Mouse (Mus musculus): ENCODE data around the gene Ghsr.
A peak's percentile ranks its signal among the peaks of the same experiment; 100 is the strongest.
"Not testable (repeated sequence)": the region's sequence is repeated elsewhere in the genome, so short reads cannot be mapped to it uniquely, and the experiment has no call there.

Ghsr gene

DNA sequence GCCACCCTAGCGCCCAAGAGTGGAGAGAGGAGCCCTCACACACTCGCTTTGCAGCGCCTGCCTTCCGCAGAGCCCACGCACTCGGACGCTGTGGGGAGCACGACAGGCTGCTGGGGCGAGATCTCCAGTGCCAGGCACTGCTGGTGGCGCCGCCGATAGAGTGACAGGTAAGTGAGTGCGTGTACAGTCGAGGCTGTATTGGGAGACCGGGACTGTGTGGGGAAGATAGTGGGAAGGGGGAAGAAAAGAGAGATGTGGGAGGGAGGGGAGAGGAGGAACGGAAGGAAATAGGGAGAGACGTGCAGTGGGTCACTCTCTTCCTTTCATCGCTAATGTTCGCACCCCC is at the start of gene Ghsr:
TSS of gene Ghsr (plus strand) at position 76 of the 346 bp plus-strand sequence.
- DNase-seq (ENCODE audit: low spot score in 2 of 2), result no peak

DNA sequence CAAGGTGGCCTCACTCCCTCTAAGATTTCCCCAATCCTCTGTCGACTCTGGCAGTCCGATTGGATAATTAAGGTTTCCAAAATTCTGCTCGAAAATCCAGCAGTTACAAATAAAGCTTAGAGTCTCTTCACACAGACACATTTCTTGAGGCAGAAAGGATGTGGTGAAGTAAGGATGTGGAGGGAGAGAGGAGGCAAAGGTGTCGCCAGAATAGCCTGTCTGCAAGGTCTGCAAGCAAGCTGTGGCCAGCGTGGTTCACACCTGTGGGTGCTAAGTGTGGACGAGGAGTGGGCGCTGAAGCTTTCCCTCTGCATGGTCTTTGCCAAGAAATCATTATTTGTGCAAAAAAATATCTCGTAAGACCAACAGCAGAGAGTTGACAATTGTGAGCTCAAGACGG is 48.6 kb upstream of the Ghsr start:
- DNase-seq (ENCODE audit: low spot score in 2 of 2), result no peak

DNA sequence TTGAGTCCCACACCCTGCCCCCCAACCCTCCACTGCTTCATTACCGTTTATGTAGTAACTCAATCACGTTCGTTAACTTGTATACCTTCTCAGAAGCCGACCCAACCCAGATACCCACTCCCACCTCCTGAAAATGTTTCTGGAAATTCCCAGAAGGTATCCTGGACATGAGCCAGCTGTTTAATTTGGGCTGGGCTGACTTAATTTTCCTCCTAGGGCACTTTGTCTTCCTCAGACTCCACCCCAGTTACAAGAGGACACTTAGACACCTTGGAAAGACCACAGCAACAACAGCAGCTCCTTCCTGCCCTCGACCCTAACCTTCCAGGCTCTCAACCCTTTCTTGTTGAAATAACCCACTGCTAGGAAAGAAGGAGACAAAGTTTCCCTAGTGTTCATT is 47.6 kb upstream of the Ghsr start:
- no peak for DNase-seq (ENCODE audit: low spot score in 2 of 2)

DNA sequence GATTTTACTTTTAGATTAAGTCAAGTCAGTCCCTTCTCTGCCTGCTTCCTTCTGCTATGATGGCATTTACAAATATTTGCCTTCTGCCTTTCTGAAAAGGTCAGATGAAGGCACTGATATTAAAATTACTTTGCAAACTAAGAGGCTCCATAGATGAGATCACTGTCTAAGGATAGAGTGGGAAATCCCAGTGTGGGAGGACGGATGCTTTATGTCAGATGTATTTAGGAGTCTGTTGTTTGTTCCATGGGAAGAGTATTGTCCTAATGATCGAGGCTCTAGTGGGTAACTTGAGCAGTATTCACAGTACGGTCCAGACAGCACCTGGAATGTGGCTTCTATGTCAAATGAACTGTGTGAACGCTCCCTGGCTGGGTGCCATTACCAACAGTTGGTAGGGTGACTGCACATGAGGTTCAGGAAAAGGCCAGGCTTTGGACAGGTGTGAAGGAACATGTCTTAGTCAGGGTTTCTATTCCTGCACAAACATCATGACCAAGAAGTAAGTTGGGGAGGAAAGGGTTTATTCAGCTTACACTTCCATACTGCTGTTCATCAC is 44.4 kb upstream of the Ghsr start:
- no peak for DNase-seq (ENCODE audit: low spot score in 2 of 2)

DNA sequence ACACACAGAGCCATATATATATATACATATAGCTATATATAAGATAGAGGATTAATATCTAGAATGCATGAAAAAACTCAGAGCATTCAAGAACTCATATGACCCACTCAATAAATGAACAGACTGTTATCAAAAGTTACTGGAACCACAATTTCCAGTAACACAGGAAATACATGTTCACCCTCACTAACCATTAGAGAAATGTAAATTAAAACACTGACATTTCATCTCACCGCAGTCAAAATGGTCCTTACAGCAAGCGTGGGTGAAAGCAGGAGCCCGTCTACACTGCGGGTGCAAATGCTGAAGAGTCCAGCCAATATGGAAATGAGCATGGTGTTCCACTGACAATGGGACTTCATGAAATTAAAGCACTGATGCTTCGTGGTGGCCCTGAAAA is 40.4 kb upstream of the Ghsr start:
- DNase-seq (ENCODE audit: low spot score in 2 of 2), result no peak

DNA sequence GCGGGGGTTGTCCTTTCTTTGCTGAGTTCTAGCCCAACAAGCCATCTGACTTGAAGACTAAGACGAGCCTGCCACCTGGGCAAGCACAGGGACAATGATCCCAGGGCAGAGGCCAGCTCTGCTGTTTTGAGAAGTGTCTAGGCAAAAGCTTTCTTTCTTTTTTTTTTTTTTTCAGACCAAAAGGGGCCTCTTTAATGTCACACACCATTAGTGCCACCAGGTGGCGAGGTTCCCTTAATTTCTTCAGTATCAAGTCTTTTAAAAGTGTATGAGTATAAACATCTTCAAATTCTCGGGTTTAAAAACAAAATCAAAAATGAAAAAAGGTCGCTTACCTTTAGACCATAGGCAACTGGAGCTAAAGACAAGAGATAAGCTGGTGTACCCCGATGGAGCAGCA is 32.7 kb upstream of the Ghsr start:
- DNase-seq (ENCODE audit: low spot score in 2 of 2), result peak in 1 of 2 experiments; percentile 43

DNA sequence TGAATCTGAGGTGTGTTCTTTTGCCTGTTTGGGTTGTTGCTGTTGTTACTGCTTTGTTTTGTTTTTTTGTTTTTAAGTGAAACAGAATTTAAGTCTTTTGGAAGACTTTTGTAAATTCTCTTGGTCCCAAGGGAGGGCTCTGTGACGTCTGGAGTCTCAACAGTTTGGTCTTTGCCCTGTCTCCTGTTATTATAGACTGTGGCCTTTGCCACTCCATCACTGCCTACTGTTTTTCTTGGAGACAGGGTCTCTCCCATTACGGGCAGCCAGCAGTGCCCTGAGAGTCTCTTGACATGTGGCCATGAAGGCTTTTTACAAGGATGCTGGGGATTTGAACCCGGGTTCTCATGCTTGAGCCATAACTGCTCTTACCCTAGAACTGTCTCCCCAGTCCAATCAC is 32.3 kb upstream of the Ghsr start:
- DNase-seq (ENCODE audit: low spot score in 2 of 2), result no peak

DNA sequence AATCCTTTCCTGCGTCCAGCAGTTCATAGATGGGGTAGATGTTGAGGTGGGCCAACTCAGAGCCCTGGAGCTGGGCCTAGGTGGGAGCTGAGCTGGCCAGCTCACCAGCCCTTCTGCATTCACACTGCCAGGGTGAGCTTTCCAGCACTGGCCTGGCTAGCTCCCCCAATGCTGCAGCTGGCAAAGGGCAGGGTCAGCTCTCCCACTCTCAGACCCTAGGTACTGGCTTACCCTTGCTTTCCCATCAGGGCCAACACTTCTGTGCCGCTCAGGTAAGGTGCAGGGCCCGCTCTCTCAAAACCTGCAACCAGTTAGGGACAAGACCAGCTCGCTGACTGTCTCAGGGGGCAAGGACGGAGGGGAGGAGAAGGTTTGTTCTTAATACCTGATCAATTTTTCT is 30.4 kb upstream of the Ghsr start:
- DNase-seq (ENCODE audit: low spot score in 2 of 2), result no peak

DNA sequence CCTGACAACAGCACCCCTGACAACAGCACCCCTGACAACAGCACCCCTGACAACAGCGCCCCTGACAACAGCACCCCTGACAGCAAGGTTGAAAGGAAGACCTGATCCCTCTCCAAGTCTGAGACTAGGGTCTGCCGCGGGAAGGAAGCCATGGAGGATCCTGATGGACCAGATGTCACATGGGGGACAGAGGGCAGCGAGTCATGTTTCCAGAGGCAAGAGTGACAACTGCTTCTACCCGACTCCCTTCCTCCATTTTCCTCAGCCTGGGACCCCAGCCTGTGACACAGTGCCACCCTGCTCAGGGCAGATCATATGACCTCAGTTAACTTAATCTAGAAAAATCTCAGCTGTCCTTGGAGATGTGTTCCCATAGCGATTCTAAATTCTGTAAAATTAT is 28.7 kb upstream of the Ghsr start:
- no peak for DNase-seq (ENCODE audit: low spot score in 2 of 2)

DNA sequence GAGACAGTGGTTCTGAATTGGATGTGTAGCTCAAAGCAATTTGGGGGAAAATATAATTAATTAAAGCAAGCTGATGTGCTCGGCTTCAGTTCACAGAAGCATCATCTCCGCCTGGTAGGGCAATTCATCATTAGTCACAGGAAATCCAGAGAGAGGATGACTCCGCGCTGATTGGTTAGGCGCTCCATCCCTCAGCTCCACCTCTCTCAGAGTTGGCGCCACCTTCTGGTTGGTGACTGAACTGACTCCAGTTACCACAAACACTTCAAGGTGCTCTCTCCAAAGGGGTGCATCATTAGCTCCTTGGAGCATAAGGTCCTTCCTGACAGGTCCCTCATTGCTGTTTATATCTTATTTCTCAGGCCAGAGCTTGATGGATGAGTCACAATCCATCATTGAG is 25.6 kb upstream of the Ghsr start:
- DNase-seq (ENCODE audit: low spot score in 2 of 2), result no peak

DNA sequence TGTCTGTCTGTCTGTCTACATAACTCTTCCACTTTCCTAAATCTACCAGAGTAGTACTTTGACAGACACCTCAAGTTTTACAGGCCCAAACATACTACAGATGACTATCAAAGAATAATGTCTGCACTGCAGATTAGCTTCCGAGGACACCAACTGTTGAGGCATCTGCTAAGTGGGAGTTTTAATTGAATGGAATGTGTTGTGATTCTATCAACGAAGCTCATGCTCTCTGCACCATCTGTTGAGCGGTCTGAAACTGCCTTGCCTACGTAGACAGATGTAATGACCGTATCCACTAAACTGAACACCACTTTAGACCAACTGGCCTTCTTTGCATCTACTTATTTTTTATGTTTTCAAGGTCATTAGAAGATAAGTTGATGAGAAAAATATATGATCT is 22.7 kb upstream of the Ghsr start:
- DNase-seq (ENCODE audit: low spot score in 2 of 2), result peak in 1 of 2 experiments; percentile 50

DNA sequence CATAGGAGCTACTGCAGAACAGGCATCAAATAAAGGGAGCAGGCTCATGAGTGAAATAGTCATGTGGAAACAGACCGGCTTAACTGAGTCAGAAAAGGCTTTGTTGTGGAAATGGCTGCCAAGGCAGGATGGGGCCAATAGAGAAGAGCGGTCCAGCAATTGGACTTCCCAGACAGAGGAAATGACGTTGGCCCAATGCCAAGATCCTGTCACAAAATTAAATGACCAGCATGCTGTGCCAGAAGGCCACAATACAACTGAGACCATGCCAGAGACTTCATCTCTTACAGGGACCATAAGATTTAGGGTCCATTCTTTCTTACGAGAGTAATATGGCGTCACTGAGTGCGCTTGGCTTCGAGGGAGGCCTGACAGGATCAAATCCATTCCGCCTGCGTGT is 20.0 kb upstream of the Ghsr start:
- DNase-seq (ENCODE audit: low spot score in 2 of 2), result no peak

DNA sequence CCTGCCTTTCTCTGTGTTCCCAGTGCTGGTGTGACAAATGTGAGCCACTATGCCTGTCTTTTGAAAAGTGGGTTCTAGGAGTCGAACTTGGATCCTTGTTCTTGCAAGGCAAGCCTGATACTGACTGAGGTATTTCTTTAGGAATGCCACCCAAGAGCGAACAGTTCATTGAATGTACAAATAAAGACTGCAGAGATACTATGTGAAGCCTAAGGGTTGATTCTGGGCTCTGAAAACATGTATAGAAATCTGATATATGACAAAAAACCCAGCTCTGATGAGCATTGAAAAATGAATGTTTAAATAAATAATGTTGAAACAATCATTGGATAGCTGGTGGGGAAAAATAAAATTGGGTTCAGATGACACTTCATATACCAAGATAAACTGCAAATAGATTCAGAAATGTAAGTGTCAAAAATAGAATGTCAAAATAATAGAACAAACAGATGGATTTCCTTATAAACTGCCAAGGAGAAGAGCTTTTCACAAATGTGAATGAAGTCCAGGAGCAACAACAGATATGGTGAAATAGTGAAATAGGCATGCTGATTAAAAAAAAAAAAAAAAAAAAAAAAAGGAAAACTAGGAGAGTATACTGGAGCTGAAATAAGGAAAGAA is 11.9 kb upstream of the Ghsr start:
- DNase-seq (ENCODE audit: low spot score in 2 of 2), result no peak

DNA sequence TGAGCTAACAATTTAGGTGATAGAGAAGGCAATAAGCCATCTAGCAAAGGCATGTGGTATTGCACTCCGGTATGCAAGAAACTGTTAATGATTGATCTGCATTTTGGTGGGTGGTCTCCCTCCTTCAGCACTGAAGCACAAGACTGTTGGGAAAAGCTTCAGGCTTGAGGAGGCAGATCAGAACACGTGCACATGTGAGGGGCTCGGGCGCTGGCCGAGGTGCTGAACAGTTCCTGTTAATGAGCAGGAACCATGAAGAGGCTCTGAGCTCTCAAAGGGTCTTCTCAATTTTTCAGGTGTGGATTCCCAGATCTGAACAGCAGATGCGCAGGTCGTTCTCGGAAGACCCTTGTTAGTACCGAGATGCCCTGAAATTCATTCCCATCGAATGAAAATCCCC is 1.0 kb upstream of the Ghsr start:
- DNase-seq (ENCODE audit: low spot score in 2 of 2), result no peak

DNA sequence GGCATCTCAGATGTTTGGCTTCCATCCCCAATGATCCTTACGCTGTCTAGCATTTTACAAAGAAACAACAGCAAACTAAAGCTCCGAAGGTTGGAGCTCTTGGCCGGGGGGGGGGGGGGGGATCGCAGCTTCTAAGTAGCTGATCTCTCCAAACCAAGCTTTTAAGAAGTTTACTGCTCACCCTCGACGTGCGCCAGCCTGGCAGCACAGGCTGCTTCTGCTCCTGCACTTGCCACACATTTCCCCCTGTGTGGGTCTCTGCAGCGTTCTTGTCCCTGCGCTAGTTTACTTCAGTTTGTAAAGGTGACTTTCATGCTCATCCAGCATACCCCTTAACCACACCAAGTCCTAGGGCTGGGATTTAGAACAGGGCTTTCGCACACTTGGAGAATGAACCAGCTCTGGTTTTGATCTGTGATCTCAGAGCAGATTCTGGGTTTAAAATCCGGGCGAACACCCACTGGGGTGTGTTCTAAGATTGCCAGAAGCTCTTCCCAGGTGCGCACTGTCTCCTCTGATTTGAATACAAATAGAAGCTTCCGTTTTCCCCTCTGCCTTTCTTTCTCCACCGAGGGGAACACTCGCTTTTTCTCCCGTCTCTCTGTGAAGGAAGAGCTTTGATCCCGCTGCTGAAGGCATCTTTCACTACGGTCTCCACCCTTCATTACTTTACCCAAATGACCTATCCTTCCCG is 422 bp upstream of the Ghsr start:
- DNase-seq (ENCODE audit: low spot score in 2 of 2), result no peak

DNA sequence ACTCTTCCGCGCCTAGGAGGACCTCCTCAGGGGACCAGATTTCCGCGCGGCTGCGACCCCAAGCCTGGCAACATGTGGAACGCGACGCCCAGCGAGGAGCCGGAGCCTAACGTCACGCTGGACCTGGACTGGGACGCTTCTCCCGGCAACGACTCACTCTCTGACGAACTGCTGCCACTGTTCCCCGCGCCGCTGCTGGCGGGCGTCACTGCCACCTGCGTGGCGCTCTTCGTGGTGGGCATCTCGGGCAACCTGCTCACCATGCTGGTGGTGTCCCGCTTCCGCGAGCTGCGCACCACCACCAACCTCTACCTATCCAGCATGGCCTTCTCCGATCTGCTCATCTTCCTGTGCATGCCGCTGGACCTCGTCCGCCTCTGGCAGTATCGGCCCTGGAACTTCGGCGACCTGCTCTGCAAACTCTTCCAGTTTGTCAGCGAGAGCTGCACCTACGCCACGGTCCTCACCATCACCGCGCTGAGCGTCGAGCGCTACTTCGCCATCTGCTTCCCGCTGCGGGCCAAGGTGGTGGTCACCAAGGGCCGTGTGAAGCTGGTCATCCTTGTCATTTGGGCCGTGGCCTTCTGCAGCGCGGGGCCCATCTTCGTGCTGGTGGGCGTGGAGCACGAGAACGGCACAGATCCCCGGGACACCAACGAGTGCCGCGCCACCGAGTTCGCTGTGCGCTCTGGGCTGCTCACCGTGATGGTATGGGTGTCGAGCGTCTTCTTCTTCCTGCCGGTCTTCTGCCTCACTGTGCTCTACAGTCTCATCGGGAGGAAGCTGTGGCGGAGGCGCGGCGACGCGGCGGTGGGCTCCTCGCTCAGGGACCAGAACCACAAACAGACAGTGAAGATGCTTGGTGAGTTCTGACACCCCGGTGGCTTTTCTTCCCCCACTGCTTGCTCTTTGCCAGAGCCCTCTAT is 837 bp downstream of the Ghsr start:
- DNase-seq (ENCODE audit: low spot score in 2 of 2), result no peak

DNA sequence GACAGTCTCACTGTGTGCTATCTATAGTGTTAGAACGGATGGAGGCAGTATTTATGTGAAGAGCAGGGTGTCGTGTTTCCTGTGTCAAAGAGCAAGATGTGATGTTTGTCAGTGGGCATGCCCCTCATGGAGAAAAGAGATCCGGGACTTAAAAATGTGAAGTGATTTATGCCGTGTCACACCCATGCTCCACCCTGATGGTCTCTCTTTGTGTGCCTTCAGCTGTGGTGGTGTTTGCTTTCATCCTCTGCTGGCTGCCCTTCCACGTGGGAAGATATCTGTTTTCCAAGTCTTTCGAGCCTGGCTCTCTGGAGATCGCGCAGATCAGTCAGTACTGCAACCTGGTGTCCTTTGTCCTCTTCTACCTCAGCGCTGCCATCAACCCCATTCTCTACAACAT is 3.2 kb downstream of the Ghsr start:
- DNase-seq (ENCODE audit: low spot score in 2 of 2), result no peak

DNA sequence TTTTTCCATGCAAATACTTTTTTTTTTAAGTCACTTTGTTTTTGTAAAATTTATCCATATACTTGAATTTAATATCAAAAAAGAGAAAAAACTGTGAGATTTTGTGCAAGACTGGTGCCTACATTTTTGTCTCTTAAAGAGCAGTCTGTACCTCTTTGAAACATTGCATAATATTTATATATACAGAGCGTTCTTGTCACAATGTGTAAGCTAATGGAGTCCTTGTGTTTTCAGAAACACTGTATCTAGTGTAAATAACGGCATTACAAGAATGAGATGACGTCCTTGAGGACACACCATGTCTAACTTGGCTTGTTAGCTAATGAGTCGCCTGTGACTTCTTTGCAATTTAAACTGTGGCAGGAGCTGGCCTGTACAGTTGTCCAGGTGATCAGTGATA is 6.8 kb downstream of the Ghsr start:
- DNase-seq (ENCODE audit: low spot score in 2 of 2), result no peak

DNA sequence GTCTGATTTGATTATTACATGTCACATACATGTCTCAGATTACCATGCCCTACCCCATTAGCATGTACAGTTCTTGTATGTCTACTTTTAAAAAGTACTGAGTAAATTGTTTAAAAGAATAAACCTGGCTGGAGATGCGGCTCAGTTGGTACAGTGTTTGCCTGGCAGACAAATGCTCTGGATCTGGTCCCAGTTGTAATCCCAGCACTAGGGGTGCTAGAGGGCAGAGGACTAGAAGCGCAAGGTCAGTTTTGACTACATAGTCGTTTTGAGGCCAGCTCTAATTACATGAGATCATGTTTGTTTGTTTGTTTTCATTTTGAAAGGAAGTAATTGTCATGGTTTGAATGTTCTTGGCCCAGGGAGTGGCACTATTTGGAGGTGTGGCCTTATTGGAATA is 13.7 kb downstream of the Ghsr start:
- DNase-seq (ENCODE audit: low spot score in 2 of 2), result no peak

DNA sequence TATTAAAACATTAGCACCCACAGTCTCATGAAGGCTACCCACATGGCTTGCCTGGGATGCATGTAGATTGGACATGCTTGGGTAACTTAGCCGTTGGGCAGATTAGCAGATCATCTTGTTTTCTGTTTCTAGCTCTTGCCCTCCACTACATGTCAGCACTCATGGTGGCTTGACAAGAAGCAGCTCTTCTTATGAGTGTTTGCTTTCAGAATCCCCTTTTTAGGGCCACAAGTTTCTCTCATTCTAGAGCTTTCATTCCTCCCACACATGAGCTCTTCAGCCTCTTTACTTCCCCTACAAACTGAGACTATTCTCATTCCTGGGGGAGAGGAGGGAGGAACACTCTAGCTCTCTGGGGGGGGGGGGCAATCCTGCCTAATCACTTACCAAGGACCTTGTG is 18.8 kb downstream of the Ghsr start:
- no peak for DNase-seq (ENCODE audit: low spot score in 2 of 2)

DNA sequence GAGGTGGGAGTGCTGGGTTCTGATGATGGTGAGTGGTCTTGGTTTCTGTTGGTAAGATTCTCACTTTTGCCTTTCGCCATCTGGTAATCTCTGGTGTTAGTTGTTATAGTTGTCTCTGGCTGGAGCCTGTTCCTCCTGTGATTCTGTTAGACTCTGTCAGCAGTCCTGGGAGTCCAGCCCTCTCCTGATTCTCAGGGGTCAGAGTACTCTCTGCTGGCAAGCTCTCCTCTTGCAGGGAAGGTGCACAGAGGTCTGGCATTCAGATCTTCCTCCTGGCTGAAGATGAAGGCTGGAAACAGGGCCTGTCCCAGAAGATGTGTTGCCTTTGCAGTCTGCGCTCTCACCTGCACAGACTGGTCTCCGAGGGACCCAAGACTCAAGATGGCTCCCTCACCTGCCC is 29.8 kb downstream of the Ghsr start:
- not testable (repeated sequence) for DNase-seq (ENCODE audit: low spot score in 2 of 2)

DNA sequence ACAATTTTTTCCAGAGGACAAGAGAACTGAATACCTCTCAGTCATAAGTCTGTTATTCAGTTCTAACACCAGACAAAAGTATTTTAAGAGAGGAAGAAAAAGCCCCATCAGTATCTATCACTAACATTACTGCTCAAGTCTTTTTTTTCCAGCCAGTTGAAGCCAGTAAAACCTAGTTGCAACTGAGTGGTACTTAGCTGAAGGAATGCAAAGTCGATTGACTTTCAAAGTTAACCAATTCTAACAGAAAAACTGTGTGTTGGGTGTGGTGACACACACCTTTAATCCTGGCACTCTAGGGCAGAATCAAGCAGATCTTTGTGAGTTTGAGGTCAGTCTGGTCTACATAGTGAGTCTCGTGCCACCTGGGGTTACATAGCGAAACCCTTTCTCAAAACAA is 35.3 kb downstream of the Ghsr start:
- DNase-seq (ENCODE audit: low spot score in 2 of 2), result no peak

DNA sequence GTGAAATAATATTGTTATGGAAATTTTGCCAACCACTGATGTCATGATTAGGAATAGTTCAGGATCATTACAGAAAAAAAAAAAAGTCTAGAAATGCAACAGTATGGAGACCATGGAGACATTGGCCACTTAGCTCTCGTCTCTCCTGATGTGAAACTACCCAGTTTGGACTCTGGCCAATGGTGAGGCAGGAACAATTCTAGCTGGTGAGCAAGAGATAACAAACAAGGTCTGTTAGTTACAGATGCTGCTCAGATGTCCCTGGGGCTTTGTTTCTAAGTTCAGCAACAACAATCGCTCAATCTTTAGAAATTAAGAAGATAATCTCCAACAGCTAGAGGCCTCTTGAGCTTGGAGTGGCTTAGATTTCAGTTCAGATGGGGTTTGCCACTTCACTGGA is 37.4 kb downstream of the Ghsr start:
- no peak for DNase-seq (ENCODE audit: low spot score in 2 of 2)
